Mouse (Mus musculus) ES-Bruce4 (cell line): ENCODE measurements at regions not wholly inside any gene's neighbourhood (a gene's known extent, or its start where the extent isn't known, plus 50 kb on each side); places are given as distances from the start of the nearest gene placed in this dataset.

Experiments used
- CTCF ChIP-seq: IDR thresholded peaks from one replicate; pipeline ENCODE4 v1.8.1; 2011; ENCODE audit warnings: low read depth, low read length
- EP300 ChIP-seq: IDR thresholded peaks from 2 replicates; pipeline ENCODE4 v1.6.1; 2011; ENCODE audit warnings: low read depth, low read length; ENCODE audit not compliant: insufficient read depth

DNA sequence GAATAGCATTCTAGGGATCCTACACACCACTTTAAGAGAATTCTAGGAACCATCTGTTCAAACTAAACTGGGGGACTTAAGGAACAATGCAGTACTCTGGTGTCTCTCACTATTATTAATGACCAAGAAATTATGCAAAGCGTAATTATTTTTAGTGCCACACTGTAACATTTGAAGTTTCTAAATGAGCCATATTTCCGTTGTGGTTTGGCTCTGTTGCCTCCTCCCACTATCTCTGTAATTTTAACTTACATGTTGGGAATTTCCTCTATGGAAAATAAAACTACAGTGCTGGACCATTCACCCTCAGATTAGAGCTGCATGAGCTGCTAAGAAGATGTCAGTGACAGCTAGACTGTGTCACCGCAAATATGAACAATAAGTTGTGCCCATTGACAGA, 72.0 kb upstream of the Klf6 start:
- TF ChIP-seq EP300 = no peak
- no peak for TF ChIP-seq CTCF
